Mouse (Mus musculus) hindbrain, embryonic 16.5 days (tissue): ENCODE results near the gene Kmt2d. TPM values are rescaled to one million over a fixed set of nuclear protein-coding genes. Genes with fewer than 3 reads are reported as not detected.

Experiments used
- ATAC-seq: fragments of 200-750 bp; cut with Nextera tagmentation; 2 replicates; pipeline ENCODE4 v1.8.0; 2017; ENCODE audit warnings: moderate TSS enrichment, moderate library complexity
- H3K27ac ChIP-seq: fragments of 300-500 bp; sonication (generic); 2 replicates; pipeline ENCODE4 v1.5.1; 2014; ENCODE audit warnings: low read depth, mild to moderate bottlenecking, control low read depth, low read length, moderate library complexity
- H3K27me3 ChIP-seq: fragments of 300-500 bp; sonication (generic); replicated peaks from 2 replicates; pipeline ENCODE4 v1.6.1; 2014; ENCODE audit warnings: low read length; ENCODE audit not compliant: control insufficient read depth, insufficient read depth
- H3K36me3 ChIP-seq: fragments of 300-500 bp; sonication (generic); 2 replicates; pipeline ENCODE4 v1.6.1; 2014; ENCODE audit warnings: mild to moderate bottlenecking, low read length, moderate library complexity, mixed read lengths; ENCODE audit not compliant: control insufficient read depth, insufficient read depth
- H3K4me1 ChIP-seq: fragments of 300-500 bp; sonication (generic); 2 replicates; pipeline ENCODE4 v1.6.1; 2014; ENCODE audit warnings: low read depth, low read length; ENCODE audit not compliant: control insufficient read depth, insufficient read depth
- H3K4me2 ChIP-seq: fragments of 300-500 bp; sonication (generic); 2 replicates; pipeline ENCODE4 v1.6.1; 2014; ENCODE audit warnings: mild to moderate bottlenecking, low read length, control low read depth, moderate library complexity
- H3K4me3 ChIP-seq: fragments of 300-500 bp; sonication (generic); 2 replicates; pipeline ENCODE4 v1.5.1; 2014; ENCODE audit warnings: mild to moderate bottlenecking, low read length, control low read depth, moderate library complexity
- H3K9ac ChIP-seq: fragments of 300-500 bp; sonication (generic); 2 replicates; pipeline ENCODE4 v1.6.1; 2014; ENCODE audit warnings: low read depth, mild to moderate bottlenecking, control low read depth, low read length, moderate library complexity
- H3K9me3 ChIP-seq: fragments of 300-500 bp; sonication (generic); 2 replicates; pipeline ENCODE4 v1.6.1; 2014; ENCODE audit warnings: mild to moderate bottlenecking, low read length, moderate library complexity; ENCODE audit not compliant: control insufficient read depth
- WGBS: fragments of 180-500 bp; shearing (Covaris S2); extraction: QIAGEN DNeasy Blood & Tissue Kit; methylation state at CpG from one replicate; pipeline ENCODE4 v1.1.7; 2014; 5-methylcytosine and 5-hydroxymethylcytosine counted together
- polyA plus RNA-seq: library from polyadenylated mRNA; unstranded; fragments of >200 nt; fragmentation: Nextera tagmentation; extraction: Ambion mirVana; gene quantifications from 2 replicates; pipeline ENCODE4 v1.2.1, GENCODE M21; 2015

Kmt2d gene
- polyA plus RNA-seq, 1 experiment from 2014 or later: 8.8 TPM

DNA sequence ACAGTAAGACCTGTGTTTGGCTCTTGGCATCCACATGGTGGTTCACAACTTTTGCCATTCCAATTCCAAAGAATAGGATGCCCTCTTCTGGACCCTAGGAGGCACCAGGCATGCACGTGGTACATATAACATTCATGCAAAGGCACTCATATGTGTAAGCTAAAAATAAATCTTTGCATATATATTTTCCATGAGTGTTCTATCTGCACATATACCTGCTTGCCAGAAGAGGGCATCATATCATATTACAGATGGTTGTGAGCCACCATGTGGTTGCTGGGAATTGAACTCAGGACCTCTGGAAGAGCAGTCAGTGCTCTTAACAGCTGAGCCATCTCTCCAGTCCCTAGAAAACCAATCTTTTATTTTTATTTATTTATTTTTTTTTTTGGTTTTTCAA lies 30.5 kb upstream of the Kmt2d start:
- ATAC-seq: no peak
- Histone ChIP-seq H3K4me2 (no peak overlapping the region), H3K27me3 (peaks cover 21% of the 10 kb centered on the region), H3K4me1 (peaks cover 7% of the 10 kb centered on the region), H3K27ac (no peak overlapping the region), H3K36me3 (peaks cover 19% of the 10 kb centered on the region), H3K9ac (no peak overlapping the region), H3K9me3 (no peaks in the 10 kb centered on the region), H3K4me3 (no peak overlapping the region)
- 59% methylated on average over 1 of the region's 1 CpGs for whole genome bisulfite sequencing

DNA sequence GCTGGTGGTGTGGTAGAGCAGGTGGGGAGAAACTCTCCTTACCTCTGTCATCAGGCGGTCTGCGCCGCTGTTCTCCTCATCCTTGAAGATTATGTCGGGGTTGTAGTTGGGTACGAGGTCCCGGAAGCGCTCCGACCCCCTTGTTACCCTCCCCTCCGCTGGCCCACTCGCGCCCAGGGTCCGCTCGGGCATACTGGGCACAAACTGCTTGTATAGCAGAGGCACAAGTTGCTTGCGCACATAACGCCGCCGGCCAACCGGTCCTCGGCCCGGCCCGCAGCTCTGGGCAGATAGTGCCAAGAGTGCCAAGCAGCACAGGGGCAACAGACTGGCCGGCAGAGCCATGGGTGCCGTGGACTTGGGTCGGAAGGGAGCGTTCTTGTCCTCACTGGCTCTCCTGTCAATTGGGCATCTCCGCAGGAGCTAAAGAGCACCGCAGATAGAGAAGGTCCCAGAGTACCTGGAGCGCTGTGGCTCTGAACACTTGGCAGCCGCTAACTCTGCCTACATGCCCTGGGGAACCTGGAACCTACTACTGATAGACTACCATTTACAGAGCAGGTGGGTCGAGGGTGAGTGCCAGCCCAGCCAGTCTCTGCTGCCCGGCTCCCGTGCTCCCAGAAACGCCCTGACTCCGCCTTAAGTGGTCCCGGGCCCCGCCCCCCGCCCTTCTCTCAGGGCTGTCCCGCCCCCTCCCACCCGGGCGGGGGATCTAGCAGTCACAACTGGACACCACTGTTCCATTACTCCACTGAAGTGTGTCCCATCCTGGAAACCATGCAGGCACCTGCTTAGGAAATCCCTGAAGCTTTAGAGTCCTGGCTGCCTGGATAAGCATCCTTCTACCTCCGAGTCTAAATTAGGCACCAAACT lies 27.2 kb upstream of the Kmt2d start, which contains the start of gene Dhh:
TSS of gene Dhh (minus strand) at position 613 of the 873 bp plus-strand sequence.
- peak within 1 kb of the TSS; percentile 25 for H3K4me3 ChIP-seq
- peak within 1 kb of the TSS; percentile 46 for H3K4me2 ChIP-seq
- 0 out of 2 replicates have a peak within 1 kb of the TSS, but pooled peaks have one; percentile 33 for H3K9ac ChIP-seq
- peaks cover 33% of the 10 kb centered on the region for H3K4me1 ChIP-seq
- no peak for ATAC-seq
- no peak within 1 kb of the TSS for H3K27ac ChIP-seq
- H3K27me3 ChIP-seq: peaks cover 49% of the 10 kb centered on the region
- H3K9me3 ChIP-seq: no peaks in the 10 kb centered on the region
- WGBS: 1% methylated on average over 40 of the region's 41 CpGs
- 0 out of 2 replicates have a peak, but pooled peaks cover under 1% of the 10 kb centered on the region for H3K36me3 ChIP-seq

DNA sequence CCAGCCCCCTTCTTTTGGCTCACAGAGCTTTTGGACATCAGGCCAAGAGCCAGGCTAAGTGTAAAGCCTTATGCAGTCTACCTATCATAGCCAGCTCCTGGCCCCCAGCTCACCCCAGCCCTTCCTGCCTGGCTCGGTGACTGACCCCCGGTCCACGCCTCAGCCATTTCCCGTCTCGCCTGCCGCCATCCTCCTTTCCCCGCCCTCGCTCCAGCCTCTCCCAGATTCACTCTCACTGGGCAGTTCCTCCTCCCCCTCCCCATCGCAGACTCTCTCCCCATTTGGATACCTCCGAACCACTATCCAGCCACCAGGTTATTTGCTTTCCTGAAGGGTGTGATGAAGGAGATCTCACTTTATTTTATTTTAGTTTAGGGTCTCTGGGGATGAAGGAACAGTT lies 26.5 kb upstream of the Kmt2d start:
- no peak overlapping the region; the same call in 1 of the 2 replicates for H3K4me3 ChIP-seq
- no peak overlapping the region for H3K27ac ChIP-seq
- 2% methylated on average over 10 of the region's 10 CpGs for WGBS
- H3K9ac ChIP-seq: no peak overlapping the region
- H3K4me2 ChIP-seq: peak overlapping the region; percentile 46
- no peak for ATAC-seq
- peaks cover 56% of the 10 kb centered on the region for H3K27me3 ChIP-seq
- peaks cover 33% of the 10 kb centered on the region for H3K4me1 ChIP-seq
- no peaks in the 10 kb centered on the region for H3K36me3 ChIP-seq
- H3K9me3 ChIP-seq: no peaks in the 10 kb centered on the region

DNA sequence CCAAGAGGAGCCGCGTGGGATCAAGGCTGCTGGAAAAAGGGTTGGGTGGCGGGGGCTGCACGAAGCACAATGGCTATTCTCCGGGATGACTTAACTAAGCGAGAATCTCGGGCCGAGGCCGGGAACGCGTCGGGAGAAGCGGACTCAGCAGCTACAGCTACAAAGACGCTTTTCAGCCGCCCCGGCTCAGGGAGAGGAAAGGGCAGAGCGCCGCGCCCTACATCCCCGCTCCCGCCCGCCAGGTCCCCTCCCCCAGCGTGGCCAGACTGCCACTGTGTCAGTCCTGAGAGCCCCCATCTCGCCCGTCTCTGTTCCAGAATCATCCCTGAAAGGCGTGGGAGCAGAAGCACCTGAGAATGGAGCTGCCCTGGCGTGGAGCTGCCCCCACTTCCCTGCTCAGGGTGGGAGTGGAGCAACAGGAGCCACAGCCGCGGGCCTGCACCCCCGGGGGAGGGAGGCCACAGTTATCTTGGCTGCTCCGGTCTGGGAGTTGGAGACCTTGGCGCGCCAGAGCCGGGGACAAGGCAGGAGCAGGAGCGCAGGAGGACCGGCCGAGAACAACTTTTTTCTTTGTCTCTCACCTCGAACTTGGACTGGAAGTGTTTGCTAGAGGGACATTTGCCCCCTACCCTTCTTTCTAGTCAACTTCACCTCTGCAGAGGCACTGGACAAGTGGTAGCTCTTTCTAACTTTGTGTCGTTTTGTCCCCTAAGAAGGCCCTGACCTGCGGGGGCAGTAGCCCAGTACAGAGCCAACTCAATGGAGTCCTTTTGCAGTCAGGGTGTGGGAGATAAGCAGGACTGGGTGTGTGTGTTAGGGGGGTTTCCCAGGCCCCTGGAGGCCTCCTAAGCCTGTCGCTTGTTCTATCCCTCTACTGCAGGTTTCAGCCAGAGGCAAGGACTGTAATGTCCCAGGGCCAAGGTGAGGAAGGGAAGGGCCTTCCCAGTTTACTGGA lies 24.9 kb upstream of the Kmt2d start:
- 0 out of 2 replicates have a peak, but pooled peaks have one; percentile 13 for ATAC-seq
- H3K27me3 ChIP-seq: peaks cover 60% of the 10 kb centered on the region
- peak overlapping the region; percentile 34 for H3K4me3 ChIP-seq
- peak overlapping the region; percentile 100 for H3K4me2 ChIP-seq
- peaks cover 33% of the 10 kb centered on the region for H3K4me1 ChIP-seq
- H3K27ac ChIP-seq: no peak overlapping the region
- no peaks in the 10 kb centered on the region for H3K36me3 ChIP-seq
- H3K9ac ChIP-seq: peak overlapping the region; percentile 49
- 3% methylated on average over 39 of the region's 41 CpGs for WGBS
- no peaks in the 10 kb centered on the region for H3K9me3 ChIP-seq

DNA sequence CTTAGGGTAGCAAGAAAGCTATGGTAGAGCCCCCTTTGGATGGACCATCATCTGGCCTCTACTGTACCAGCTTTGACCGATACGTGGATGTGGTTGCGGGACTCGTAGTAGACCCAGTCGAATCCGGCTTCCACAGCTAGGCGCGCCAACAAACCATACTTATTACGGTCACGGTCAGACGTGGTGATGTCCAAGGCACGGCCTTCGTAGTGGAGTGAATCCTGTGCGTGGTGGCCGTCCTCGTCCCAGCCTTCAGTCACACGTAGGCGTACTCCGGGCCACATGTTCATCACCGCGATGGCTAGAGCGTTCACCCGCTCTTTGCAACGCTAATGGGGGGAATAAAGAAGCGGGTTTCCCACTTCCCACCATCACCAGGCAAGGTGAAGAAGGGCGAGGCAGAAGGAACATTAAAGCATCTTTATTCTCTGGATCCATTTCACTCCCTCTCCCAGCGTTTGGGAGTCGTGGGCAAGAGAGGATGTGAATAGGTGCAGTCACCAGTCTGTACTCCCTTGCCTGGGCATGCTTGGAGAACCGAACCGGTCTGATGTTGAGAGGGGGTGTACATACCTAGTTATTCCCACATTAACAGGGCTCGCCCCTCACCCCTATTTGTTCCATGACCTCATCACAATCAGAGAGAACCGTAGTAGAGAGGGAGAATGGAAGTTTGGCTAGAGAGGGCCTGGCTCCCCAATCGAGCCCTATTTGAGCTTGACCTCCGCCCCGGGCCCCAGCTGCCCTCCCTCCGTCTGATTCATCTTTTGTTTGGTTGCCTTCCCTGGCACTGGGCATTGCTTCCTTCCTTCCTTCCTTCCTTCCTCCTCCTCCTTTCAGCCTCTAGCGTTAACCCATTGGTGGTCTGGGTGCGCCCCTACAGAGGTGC lies 24.0 kb upstream of the Kmt2d start:
- H3K4me1 ChIP-seq: peaks cover 33% of the 10 kb centered on the region
- ATAC-seq: peak; percentile 6; the same call in 1 of the 2 replicates
- H3K27me3 ChIP-seq: peaks cover 62% of the 10 kb centered on the region
- H3K9me3 ChIP-seq: no peaks in the 10 kb centered on the region
- peak overlapping the region; percentile 100 for H3K4me2 ChIP-seq
- H3K9ac ChIP-seq: peak overlapping the region; percentile 49
- no peak overlapping the region for H3K27ac ChIP-seq
- peak overlapping the region; percentile 56 for H3K4me3 ChIP-seq
- H3K36me3 ChIP-seq: no peaks in the 10 kb centered on the region
- 3% methylated on average over 38 of the region's 38 CpGs for WGBS

DNA sequence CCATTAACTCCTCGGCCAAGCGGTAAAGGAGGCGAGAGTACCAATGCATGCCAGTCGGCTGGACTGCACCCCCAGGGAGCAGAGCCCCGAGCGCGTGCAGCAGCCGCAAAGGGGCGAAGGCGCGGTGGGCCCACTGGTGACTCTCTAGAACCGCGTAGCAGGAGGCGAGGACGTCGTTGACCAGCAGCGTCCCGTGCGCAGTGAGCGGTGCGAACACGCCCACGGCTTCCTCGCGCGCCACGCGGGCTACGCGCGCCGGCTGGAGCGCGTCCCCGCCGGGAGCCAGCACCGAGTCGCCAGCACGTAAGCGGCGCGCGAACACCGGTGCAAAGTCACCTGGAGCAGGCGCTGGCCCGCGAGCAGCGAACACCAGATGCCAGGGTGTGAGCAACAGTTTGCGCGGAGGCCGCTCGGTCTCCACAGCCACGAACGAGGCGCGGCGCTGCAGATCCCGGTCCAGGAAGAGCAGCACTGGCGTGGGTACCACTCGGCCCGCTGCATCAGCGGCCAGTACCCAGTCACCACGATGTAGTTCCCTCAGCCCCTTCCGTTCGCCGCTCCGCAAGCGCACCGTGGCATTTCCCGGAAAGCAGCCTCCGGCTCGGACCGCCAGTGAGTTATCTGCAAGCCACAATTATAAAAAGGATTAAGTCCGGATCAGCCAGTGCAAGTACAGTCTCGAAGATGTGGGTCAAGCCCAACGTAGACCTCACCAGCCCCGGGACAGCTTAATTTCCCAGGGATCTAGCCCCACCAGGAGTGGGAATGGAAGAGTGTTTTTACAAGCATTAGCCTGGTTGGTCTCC lies 23.1 kb upstream of the Kmt2d start, which contains the start of gene Rhebl1:
TSS of gene Rhebl1 (minus strand) at position 601 of the 806 bp plus-strand sequence.
- H3K27me3 ChIP-seq: peaks cover 60% of the 10 kb centered on the region
- peak within 1 kb of the TSS; percentile 100 for H3K4me2 ChIP-seq
- peak within 1 kb of the TSS; percentile 56 for H3K4me3 ChIP-seq
- ATAC-seq: 0 out of 2 replicates have a peak, but pooled peaks have one; percentile 51
- H3K4me1 ChIP-seq: peaks cover 33% of the 10 kb centered on the region
- peak within 1 kb of the TSS; percentile 62 for H3K9ac ChIP-seq
- H3K9me3 ChIP-seq: no peaks in the 10 kb centered on the region
- WGBS: under 1% methylated on average over 68 of the region's 77 CpGs
- H3K27ac ChIP-seq: no peak within 1 kb of the TSS
- H3K36me3 ChIP-seq: no peaks in the 10 kb centered on the region

DNA sequence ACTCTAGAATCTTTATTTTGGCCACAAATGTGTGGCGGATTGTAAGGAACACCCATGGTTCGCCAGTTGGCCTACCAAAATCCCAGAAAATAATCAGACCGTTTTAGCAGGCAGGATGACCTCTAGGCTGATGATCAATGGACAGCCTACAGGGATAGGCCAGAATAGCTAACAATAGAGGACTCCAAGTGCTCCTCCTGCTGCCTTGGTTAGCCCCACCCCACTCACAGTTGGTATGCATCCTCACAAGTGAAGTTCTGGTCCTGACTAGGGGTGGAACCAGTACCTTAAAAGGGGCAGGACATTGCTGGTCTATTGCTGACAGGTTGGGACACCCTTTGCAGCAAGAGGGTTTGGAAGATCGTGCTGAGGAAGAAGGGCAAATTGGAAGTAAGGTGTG lies 22.0 kb upstream of the Kmt2d start:
- Histone ChIP-seq H3K27me3 (peaks cover 52% of the 10 kb centered on the region), H3K4me1 (peaks cover 28% of the 10 kb centered on the region)
- WGBS: 50% methylated on average over 4 of the region's 4 CpGs

More for the DNA sequence above, 22.0 kb upstream of the Kmt2d start:
- H3K9me3 ChIP-seq: no peaks in the 10 kb centered on the region
- H3K36me3 ChIP-seq: no peaks in the 10 kb centered on the region
- H3K27ac ChIP-seq: no peak overlapping the region
- no peak for ATAC-seq
- no peak overlapping the region for H3K4me3 ChIP-seq
- no peak overlapping the region for H3K9ac ChIP-seq
- H3K4me2 ChIP-seq: no peak overlapping the region
